Mouse (Mus musculus): ENCODE data around the gene F5.

DNA sequence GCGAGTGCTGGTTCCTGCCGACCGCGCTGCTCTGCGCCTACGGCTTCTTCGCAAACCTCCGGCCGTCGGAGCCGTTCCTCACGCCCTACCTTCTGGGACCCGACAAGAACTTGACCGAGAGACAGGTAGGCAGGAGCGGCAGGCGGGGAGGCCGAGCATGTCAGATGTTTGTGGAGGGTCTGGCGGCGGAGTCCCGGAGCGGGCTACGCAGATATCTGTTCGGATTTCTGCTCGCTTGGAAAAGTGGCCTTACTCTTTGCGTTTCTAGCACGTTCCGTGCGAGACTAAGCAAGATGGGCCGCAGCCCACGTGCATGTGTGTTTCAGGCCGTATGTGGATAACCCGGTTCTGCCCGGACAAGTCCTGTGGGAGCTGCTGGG, 97.7 kb downstream of the F5 start:
- TF ChIP-seq CTCF (IDR thresholded peaks at IDR 0.05; ENCODE audit: low read depth) = no peak
- TF ChIP-seq EP300 (IDR thresholded peaks at IDR 0.05; ENCODE audit: low read depth) = no peak
